Mouse (Mus musculus) hindbrain, postnatal 0 days (tissue): ENCODE measurements at regions not wholly inside any gene's neighbourhood (a gene's known extent, or its start where the extent isn't known, plus 50 kb on each side); places are given as distances from the start of the nearest gene placed in this dataset.

Source experiments
- ATAC-seq: fragments of 200-750 bp; cut with Nextera tagmentation; 2 replicates; pipeline ENCODE4 v1.8.0; 2017; ENCODE audit warnings: mild to moderate bottlenecking, moderate TSS enrichment, moderate library complexity
- DNase-seq: peaks from one replicate; pipeline ENCODE4 v3.0.0-alpha.2; 2015; ENCODE audit warnings: low spot score
- H3K27ac ChIP-seq: fragments of 300-500 bp; sonication (generic); 2 replicates; pipeline ENCODE4 v1.5.1; 2014; ENCODE audit warnings: mild to moderate bottlenecking
- H3K27me3 ChIP-seq: fragments of 300-500 bp; sonication (generic); 2 replicates; pipeline ENCODE4 v1.6.1; 2014; ENCODE audit warnings: low read length, mixed read lengths; ENCODE audit not compliant: insufficient read depth
- H3K36me3 ChIP-seq: fragments of 300-500 bp; sonication (generic); 2 replicates; pipeline ENCODE4 v1.6.1; 2014; ENCODE audit warnings: low read length, mixed read lengths; ENCODE audit not compliant: insufficient read depth
- H3K4me1 ChIP-seq: fragments of 300-500 bp; sonication (generic); 2 replicates; pipeline ENCODE4 v1.6.1; 2014; ENCODE audit warnings: antibody characterized with exemption, low read length, mixed read lengths; ENCODE audit not compliant: insufficient read depth
- H3K4me2 ChIP-seq: fragments of 300-500 bp; sonication (generic); 2 replicates; pipeline ENCODE4 v1.6.1; 2014; ENCODE audit warnings: low read depth, mild to moderate bottlenecking, low read length, moderate library complexity, mixed read lengths
- H3K4me3 ChIP-seq: fragments of 300-500 bp; sonication (generic); 2 replicates; pipeline ENCODE4 v1.5.1; 2014; ENCODE audit warnings: low read length
- H3K9ac ChIP-seq: fragments of 300-500 bp; sonication (generic); replicated peaks from 2 replicates; pipeline ENCODE4 v1.6.1; 2014; ENCODE audit warnings: mild to moderate bottlenecking, low read length, moderate library complexity, mixed read lengths
- H3K9me3 ChIP-seq: fragments of 300-500 bp; sonication (generic); 2 replicates; pipeline ENCODE4 v1.6.1; 2016; ENCODE audit warnings: low read length, mixed read lengths
- CTCF ChIP-seq: IDR thresholded peaks from 2 replicates; pipeline ENCODE4 v1.5.1; 2016; ENCODE audit warnings: antibody characterized with exemption, control low read depth, low read depth
- WGBS: fragments of 180-500 bp; shearing (Covaris S2); extraction: QIAGEN DNeasy Blood & Tissue Kit; methylation state at CpG from one replicate; pipeline ENCODE4 v1.1.7; 2014; 5-methylcytosine and 5-hydroxymethylcytosine counted together

DNA sequence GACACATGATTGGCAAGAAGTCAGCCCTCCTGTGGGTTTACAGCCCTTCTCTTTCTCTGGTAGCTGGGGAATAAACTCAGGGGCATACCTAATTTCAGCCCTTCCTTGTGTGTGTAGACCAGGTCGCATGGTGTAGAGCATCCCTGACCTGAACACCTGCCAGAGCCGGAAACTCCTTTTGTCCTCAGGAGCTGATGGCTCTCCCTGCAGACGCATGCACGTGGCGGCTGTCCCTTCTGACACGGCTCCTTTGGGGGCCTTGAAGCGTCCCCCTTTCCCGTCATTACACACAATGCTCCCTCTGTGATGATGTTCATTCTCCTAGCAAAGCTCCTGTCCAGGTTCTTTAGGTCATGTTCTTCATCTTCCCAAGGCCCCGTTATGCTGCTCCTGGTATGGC, 203.3 kb downstream of the Diras2 start:
- Histone ChIP-seq H3K9ac (no peak overlapping the region), H3K4me3 (no peak overlapping the region), H3K4me2 (no peak overlapping the region), H3K4me1 (peaks cover 3% of the 10 kb centered on the region; the same call in 1 of the 2 replicates), H3K27ac (no peak overlapping the region), H3K9me3 (no peaks in the 10 kb centered on the region), H3K36me3 (no peaks in the 10 kb centered on the region), H3K27me3 (no peaks in the 10 kb centered on the region)
- no peak for TF ChIP-seq CTCF
- DNase-seq: no peak
- no peak for ATAC-seq
- WGBS: 81% methylated on average over 9 of the region's 9 CpGs

DNA sequence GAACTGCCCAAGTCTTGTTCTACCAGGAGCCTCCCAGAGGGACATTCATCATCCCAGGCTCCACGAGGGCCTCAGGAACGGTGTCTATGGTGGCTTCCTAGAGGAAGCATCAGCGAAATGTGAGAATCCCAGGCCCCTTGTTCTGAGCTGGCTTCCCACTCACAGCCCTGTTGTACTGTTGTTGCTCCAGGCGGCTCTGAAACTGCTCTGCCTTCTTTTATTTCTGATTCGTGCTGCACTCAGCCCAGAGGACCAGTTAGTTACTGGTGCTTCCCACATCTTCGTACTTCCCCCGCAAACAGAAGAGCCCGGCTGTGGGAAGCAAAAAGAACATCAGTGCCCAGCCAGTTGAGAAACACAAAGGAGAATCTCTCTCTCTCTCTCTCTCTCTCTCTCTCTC, 202.3 kb downstream of the Diras2 start:
- DNase-seq: no peak
- Histone ChIP-seq H3K4me1 (no peaks in the 10 kb centered on the region), H3K27ac (no peak overlapping the region), H3K36me3 (no peaks in the 10 kb centered on the region), H3K9ac (no peak overlapping the region), H3K27me3 (no peaks in the 10 kb centered on the region), H3K4me3 (no peak overlapping the region), H3K9me3 (no peaks in the 10 kb centered on the region), H3K4me2 (no peak overlapping the region)
- no peak for TF ChIP-seq CTCF
- no peak for ATAC-seq
- whole genome bisulfite sequencing: 40% methylated on average over 8 of the region's 8 CpGs

DNA sequence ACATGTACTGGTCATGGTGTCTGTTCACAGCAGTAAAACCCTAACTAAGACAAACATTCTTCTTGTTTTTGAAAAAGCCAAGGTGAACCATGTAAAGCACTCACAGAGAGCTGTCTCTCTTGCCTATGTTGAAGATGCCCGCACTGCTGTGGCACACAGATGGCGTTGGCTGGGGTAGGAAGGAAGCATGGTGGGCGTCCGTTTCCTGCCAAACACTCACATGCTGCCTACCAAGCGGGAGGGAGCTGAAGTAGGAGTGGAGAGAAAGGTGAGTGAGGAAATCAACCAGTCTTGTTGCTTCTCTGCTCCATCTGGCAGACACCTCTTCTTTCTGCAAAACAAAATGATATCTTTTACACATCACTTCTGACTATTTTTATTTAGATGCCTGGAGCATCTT, 200.0 kb downstream of the Diras2 start:
- Histone ChIP-seq H3K9me3 (no peaks in the 10 kb centered on the region), H3K36me3 (no peaks in the 10 kb centered on the region), H3K4me2 (no peak overlapping the region), H3K9ac (no peak overlapping the region), H3K27me3 (no peaks in the 10 kb centered on the region), H3K4me3 (no peak overlapping the region), H3K4me1 (no peaks in the 10 kb centered on the region), H3K27ac (no peak overlapping the region)
- WGBS: 77% methylated on average over 5 of the region's 5 CpGs
- TF ChIP-seq CTCF: no peak
- peak; percentile 28 for DNase-seq
- ATAC-seq: no peak

DNA sequence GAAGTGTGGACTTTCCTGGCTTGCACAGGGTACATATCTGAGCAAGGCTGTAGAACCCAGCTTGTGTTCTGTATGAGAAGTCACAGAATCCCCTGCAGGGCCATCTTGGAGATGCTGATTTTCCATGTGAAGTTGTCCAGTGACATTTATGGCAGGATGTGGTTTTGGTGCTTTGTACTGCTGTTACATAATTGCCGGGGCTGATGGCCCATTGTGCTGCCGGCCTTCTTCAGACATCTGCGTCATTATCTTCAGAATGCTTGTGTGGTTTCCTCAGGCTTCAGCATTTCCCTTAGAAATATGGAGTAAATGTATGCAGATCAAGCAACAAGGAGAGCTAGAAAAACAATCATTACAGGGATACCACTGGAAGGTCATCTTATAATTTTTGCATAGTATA, 196.1 kb downstream of the Diras2 start:
- ATAC-seq: no peak
- H3K27me3 ChIP-seq: no peaks in the 10 kb centered on the region
- no peak for DNase-seq

DNA sequence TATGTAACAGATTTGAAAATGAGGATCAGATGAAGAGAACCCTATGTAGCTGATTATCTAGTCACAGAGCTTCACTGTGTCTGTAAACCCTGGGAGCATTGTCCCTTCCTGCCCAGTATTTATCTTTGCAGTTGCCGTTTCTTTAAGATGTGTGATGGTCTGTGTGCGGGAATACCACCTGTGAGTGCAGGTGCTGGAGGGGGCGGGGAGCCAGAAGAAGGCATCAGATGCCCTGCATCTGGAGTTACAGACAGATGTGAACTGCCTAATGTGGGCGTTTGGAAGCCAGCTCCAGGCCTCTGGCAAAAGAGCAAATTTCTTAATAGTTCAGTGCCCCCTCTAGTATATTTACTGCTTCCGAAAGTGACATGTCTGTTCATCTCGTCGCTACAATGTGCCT, 193.1 kb downstream of the Diras2 start:
- Histone ChIP-seq H3K27me3 (no peaks in the 10 kb centered on the region), H3K27ac (no peak overlapping the region), H3K4me2 (no peak overlapping the region), H3K36me3 (no peaks in the 10 kb centered on the region), H3K9ac (no peak overlapping the region), H3K9me3 (no peaks in the 10 kb centered on the region), H3K4me3 (no peak overlapping the region), H3K4me1 (no peaks in the 10 kb centered on the region)
- no peak for TF ChIP-seq CTCF
- ATAC-seq (no peak), DNase-seq (no peak)
- 72% methylated on average over 7 of the region's 7 CpGs for WGBS

More for the DNA sequence above, 196.1 kb downstream of the Diras2 start:
- 91% methylated on average over 3 of the region's 3 CpGs for WGBS
- no peak overlapping the region for H3K9ac ChIP-seq
- no peak overlapping the region for H3K4me3 ChIP-seq
- no peak overlapping the region for H3K4me2 ChIP-seq
- H3K9me3 ChIP-seq: no peaks in the 10 kb centered on the region
- TF ChIP-seq CTCF: no peak
- H3K36me3 ChIP-seq: no peaks in the 10 kb centered on the region
- H3K27ac ChIP-seq: no peak overlapping the region
- no peaks in the 10 kb centered on the region for H3K4me1 ChIP-seq

DNA sequence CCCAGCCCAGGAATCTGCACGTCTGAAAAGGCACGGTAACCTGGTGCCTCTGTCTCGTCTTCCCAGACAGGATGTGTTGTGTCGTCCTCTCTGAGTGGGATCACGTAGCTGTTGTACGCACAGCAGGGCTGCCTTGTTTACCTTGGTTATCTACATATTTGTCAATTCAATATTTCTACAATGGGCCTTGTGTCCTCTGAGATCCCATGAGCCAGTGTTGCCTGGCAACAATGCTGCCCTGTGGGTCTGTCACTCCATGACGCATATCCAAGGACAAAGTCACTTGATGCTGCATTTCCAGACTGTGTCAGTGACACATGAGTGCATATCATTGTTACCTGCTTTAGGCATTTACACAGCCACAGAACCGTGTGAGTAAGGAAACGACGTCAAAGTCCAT, 191.9 kb downstream of the Diras2 start:
- peak; percentile 35 for DNase-seq
- Histone ChIP-seq H3K27me3 (no peaks in the 10 kb centered on the region), H3K4me1 (no peaks in the 10 kb centered on the region), H3K9me3 (no peaks in the 10 kb centered on the region), H3K27ac (no peak overlapping the region), H3K4me2 (no peak overlapping the region), H3K4me3 (no peak overlapping the region), H3K9ac (no peak overlapping the region), H3K36me3 (no peaks in the 10 kb centered on the region)
- TF ChIP-seq CTCF: no peak
- peak; percentile 53 for ATAC-seq
- WGBS: 17% methylated on average over 10 of the region's 10 CpGs

DNA sequence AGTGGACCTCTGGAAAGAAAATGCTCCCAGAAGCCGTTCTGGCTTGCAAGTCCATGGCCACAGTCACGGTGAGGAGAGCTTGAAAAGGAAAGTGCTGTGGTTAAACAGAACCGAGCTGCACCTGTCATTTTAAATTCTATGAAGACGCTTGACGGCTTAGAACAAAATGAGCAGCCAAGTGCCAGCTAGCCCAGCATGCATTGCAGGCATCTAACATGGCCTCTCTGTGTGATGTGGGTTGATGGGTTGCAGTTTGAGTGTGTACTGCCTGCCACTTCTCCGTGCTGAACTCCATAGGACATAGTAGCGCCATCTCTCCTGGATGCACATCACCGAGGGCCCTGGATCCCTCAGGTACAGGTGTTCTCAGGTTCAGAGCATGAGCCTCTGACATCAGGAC, 189.1 kb downstream of the Diras2 start:
- H3K36me3 ChIP-seq: no peaks in the 10 kb centered on the region
- H3K4me1 ChIP-seq: 0 out of 2 replicates have a peak, but pooled peaks cover 4% of the 10 kb centered on the region
- no peak overlapping the region for H3K4me3 ChIP-seq
- 74% methylated on average over 8 of the region's 8 CpGs for WGBS
- no peaks in the 10 kb centered on the region for H3K9me3 ChIP-seq
- no peak for TF ChIP-seq CTCF
- ATAC-seq (no peak), DNase-seq (no peak)
- no peaks in the 10 kb centered on the region for H3K27me3 ChIP-seq
- H3K27ac ChIP-seq: no peak overlapping the region
- no peak overlapping the region for H3K9ac ChIP-seq
- no peak overlapping the region for H3K4me2 ChIP-seq
